Mouse (Mus musculus): ENCODE data around the gene Mfsd1.

Mfsd1 gene

DNA sequence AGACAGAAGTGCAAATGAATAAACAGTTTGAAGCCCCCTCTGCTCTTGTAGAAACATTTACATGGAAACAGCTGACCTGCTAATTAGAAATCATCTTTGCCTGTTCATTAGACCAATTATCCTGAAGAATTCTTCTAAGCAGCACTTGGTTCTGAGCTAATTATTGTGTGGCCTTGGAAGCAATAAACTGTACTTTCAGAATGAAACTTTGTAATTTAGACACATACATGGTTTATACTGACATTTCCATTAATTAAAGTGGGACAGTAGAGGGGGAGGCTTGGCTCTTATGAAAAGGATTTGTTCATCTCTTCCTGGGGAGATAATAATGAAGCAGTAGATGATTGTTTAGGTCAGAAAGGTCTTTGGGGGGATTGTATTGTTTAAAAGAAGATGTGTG, 35.7 kb downstream of the Mfsd1 start:
- no peak for DNase-seq (ENCODE audit: low spot score in 2 of 2)

DNA sequence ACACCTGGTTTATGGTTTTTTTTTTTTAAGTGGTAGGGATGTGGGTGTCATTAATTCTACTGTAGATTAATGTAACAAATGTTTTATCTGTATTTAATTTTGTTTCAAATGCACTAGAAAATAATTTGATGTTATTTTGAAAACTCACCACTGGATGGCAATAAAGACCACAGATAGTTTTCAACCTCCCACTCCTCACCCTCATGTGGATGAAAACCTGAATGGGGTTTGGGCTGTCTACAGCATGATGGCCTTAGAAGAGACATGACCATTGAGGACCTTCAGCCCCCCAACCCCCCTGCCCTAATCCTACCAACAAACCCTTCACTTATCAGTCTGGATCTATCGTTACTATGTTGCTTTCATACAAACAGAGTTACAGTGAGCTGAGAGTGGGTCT, 42.1 kb downstream of the Mfsd1 start:
- no peak for DNase-seq (ENCODE audit: low spot score in 2 of 2)

DNA sequence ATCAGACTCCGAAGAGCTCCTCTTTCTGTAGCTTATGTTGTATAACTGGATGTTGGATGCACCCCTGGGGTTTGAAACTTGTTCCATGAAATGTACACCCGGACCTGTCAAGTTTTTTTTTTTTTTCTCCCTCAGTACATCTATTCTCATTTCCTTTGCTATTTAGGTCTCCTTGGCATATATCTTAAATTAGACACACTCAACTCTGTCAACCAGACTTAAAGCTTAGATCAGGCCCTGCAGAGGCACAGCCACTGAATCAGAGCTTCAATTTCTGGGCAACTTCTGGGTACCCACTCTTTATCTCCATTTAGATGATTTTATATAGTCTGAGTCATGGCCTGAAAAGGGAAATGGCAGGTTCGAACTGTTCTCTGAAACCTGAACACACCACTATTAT, 60.6 kb downstream of the Mfsd1 start:
- DNase-seq (ENCODE audit: low spot score in 2 of 2) = no peak

DNA sequence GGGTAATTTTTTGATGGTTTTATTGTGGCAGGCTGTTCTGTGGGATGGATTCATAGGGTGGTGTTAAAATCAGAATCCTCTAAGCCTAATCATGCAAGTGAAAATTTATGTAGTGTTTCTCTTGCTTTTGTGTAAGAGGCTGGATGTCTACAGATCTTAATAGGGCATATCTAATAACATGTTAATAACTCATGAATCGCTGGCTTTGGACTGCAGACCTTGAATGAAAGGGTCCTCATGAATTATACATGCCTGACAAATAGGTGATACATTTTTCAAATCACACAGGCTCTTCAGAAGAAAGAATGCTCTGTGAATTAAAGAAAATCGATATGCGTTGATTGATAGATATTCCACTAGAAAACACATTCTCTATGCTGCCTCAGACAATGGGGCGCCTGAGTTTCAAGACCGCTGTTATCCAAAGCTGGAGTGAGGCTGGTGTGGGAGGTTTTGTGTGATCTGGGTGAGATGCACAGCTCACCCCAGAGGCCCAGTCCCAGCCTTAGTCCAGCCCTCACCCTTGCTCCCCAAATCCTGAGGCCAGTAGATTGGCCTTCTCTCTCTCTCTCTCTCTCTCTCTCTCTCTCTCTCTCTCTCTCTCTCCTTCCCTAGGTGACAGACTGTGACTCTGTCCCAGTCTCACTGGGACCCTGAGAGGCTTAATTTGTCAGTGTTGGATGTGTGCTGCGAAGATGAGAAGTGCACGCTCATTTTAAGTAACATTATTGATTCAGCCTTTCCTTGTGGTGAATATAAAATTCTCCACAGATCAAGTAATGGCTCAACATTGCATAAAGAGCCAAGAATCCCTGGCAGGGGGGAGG, 63.3 kb downstream of the Mfsd1 start:
- no peak for DNase-seq (ENCODE audit: low spot score in 2 of 2)

Data from spleen, postnatal 10 days (tissue).